Mouse (Mus musculus) heart, embryonic 13.5 days (tissue): ENCODE measurements around the gene Ebpl. TPM values are rescaled to one million over a fixed set of nuclear protein-coding genes. Genes with fewer than 3 reads are reported as not detected.

Experiments
- ATAC-seq: fragments of 200-750 bp; cut with Nextera tagmentation; 2 replicates; pipeline ENCODE4 v1.8.0; 2017; ENCODE audit warnings: moderate TSS enrichment; ENCODE audit not compliant: insufficient number of reproducible peaks, low FRiP score, low TSS enrichment; ENCODE audit errors: extremely low read depth
- H3K27ac ChIP-seq: fragments of 300-500 bp; sonication (generic); replicated peaks from 2 replicates; pipeline ENCODE4 v1.5.1; 2015; ENCODE audit warnings: moderate library complexity, mild to moderate bottlenecking, inconsistent platforms
- H3K27me3 ChIP-seq: fragments of 300-500 bp; sonication (generic); replicated peaks from 2 replicates; pipeline ENCODE4 v1.6.1; 2015; ENCODE audit warnings: mild to moderate bottlenecking, inconsistent platforms
- H3K36me3 ChIP-seq: fragments of 300-500 bp; sonication (generic); 2 replicates; pipeline ENCODE4 v1.6.1; 2015; ENCODE audit warnings: mild to moderate bottlenecking, inconsistent platforms
- H3K4me1 ChIP-seq: fragments of 300-500 bp; sonication (generic); 2 replicates; pipeline ENCODE4 v1.6.1; 2015; ENCODE audit warnings: inconsistent platforms
- H3K4me2 ChIP-seq: fragments of 300-500 bp; sonication (generic); 2 replicates; pipeline ENCODE4 v1.6.1; 2015; ENCODE audit warnings: inconsistent platforms, mild to moderate bottlenecking, moderate library complexity
- H3K4me3 ChIP-seq: fragments of 300-500 bp; sonication (generic); 2 replicates; pipeline ENCODE4 v1.5.1; 2015; ENCODE audit warnings: moderate library complexity, mild to moderate bottlenecking, inconsistent platforms
- H3K9ac ChIP-seq: fragments of 300-500 bp; sonication (generic); 2 replicates; pipeline ENCODE4 v1.6.1; 2015; ENCODE audit warnings: inconsistent platforms, mild to moderate bottlenecking, moderate library complexity
- H3K9me3 ChIP-seq: fragments of 300-500 bp; sonication (generic); 2 replicates; pipeline ENCODE4 v1.6.1; 2016; ENCODE audit warnings: inconsistent platforms
- WGBS: fragments of 180-500 bp; shearing (Covaris S2); methylation state at CpG from one replicate; pipeline ENCODE4 v1.1.7; 2015; ENCODE audit warnings: mixed read lengths; 5-methylcytosine and 5-hydroxymethylcytosine counted together
- polyA plus RNA-seq: library from polyadenylated mRNA; unstranded; fragments of >200 nt; fragmentation: Nextera tagmentation; extraction: Ambion mirVana; gene quantifications from 2 replicates; pipeline ENCODE4 v1.2.1, GENCODE M21; 2015

The Ebpl gene
- polyA plus RNA-seq, 1 experiment from 2014 or later, result 4.7 TPM

GRCm38 (mm10) chr14:61360981-61361511, 807 bp upstream of the Ebpl start:
- Histone ChIP-seq H3K4me2 (peak overlapping the region; percentile 66), H3K4me1 (peaks cover 12% of the 10 kb centered on the region), H3K9ac (peak overlapping the region; percentile 86), H3K36me3 (peaks cover 7% of the 10 kb centered on the region), H3K9me3 (no peaks in the 10 kb centered on the region), H3K27me3 (no peaks in the 10 kb centered on the region), H3K4me3 (peak overlapping the region; percentile 74), H3K27ac (peak overlapping the region; percentile 76; the same call in 1 of the 2 replicates)
- 46% methylated on average over 3 of the region's 3 CpGs for WGBS
- no peak for ATAC-seq

- Histone ChIP-seq H3K9ac (no peak overlapping the region), H3K4me1 (peaks cover 6% of the 10 kb centered on the region; the same call in 1 of the 2 replicates), H3K27me3 (no peaks in the 10 kb centered on the region), H3K27ac (no peak overlapping the region), H3K4me3 (no peak overlapping the region), H3K4me2 (no peak overlapping the region), H3K9me3 (no peaks in the 10 kb centered on the region), H3K36me3 (peaks cover 3% of the 10 kb centered on the region; the same call in 1 of the 2 replicates)
- 55% methylated on average over 10 of the region's 10 CpGs for WGBS
- no peak for ATAC-seq
Measured at GRCm38 (mm10) chr14:61354251-61355235, 5.7 kb downstream of the Ebpl start.

- no peaks in the 10 kb centered on the region for H3K9me3 ChIP-seq
- H3K27ac ChIP-seq, result no peak overlapping the region
- 51% methylated on average over 6 of the region's 6 CpGs for WGBS
- no peak overlapping the region for H3K4me2 ChIP-seq
- no peak for ATAC-seq
- peaks cover 3% of the 10 kb centered on the region; the same call in 1 of the 2 replicates for H3K36me3 ChIP-seq
- no peak overlapping the region for H3K9ac ChIP-seq
- H3K4me3 ChIP-seq, result no peak overlapping the region
- H3K4me1 ChIP-seq, result peaks cover 3% of the 10 kb centered on the region; the same call in 1 of the 2 replicates
- no peaks in the 10 kb centered on the region for H3K27me3 ChIP-seq
Measured at GRCm38 (mm10) chr14:61350808-61351207, 9.4 kb downstream of the Ebpl start.

GRCm38 (mm10) chr14:61349876-61350275, 10.4 kb downstream of the Ebpl start:
- no peaks in the 10 kb centered on the region for H3K9me3 ChIP-seq
- H3K27me3 ChIP-seq, result no peaks in the 10 kb centered on the region
- no peak overlapping the region for H3K4me2 ChIP-seq
- no peak for ATAC-seq
- no peak overlapping the region for H3K27ac ChIP-seq
- 80% methylated on average over 4 of the region's 4 CpGs for WGBS
- H3K4me1 ChIP-seq, result peaks cover 3% of the 10 kb centered on the region; the same call in 1 of the 2 replicates
- no peak overlapping the region for H3K4me3 ChIP-seq
- H3K36me3 ChIP-seq, result peaks cover 3% of the 10 kb centered on the region; the same call in 1 of the 2 replicates
- H3K9ac ChIP-seq, result no peak overlapping the region

- Histone ChIP-seq H3K27me3 (no peaks in the 10 kb centered on the region), H3K27ac (no peak overlapping the region), H3K4me3 (no peak overlapping the region), H3K36me3 (no peaks in the 10 kb centered on the region), H3K9me3 (no peaks in the 10 kb centered on the region), H3K4me2 (no peak overlapping the region), H3K9ac (no peak overlapping the region), H3K4me1 (no peaks in the 10 kb centered on the region; the same call in 1 of the 2 replicates)
- 80% methylated on average over 10 of the region's 10 CpGs for WGBS
- ATAC-seq, result no peak
Measured at GRCm38 (mm10) chr14:61346827-61347698, 13.2 kb downstream of the Ebpl start.

- H3K27ac ChIP-seq, result no peak overlapping the region
- H3K27me3 ChIP-seq, result no peaks in the 10 kb centered on the region
- peaks cover 2% of the 10 kb centered on the region; the same call in 1 of the 2 replicates for H3K4me1 ChIP-seq
- no peaks in the 10 kb centered on the region for H3K9me3 ChIP-seq
- no peaks in the 10 kb centered on the region for H3K36me3 ChIP-seq
- no peak for ATAC-seq
- no peak overlapping the region for H3K4me2 ChIP-seq
- H3K9ac ChIP-seq, result no peak overlapping the region
- 71% methylated on average over 5 of the region's 5 CpGs for WGBS
- no peak overlapping the region for H3K4me3 ChIP-seq
Measured at GRCm38 (mm10) chr14:61344590-61344989, 15.6 kb downstream of the Ebpl start.

- no peak overlapping the region for H3K4me2 ChIP-seq
- H3K4me1 ChIP-seq, result 0 out of 2 replicates have a peak, but pooled peaks cover 2% of the 10 kb centered on the region
- no peak for ATAC-seq
- H3K4me3 ChIP-seq, result no peak overlapping the region
- no peaks in the 10 kb centered on the region for H3K27me3 ChIP-seq
- no peak overlapping the region for H3K9ac ChIP-seq
- H3K36me3 ChIP-seq, result no peaks in the 10 kb centered on the region
- no peaks in the 10 kb centered on the region for H3K9me3 ChIP-seq
- 74% methylated on average over 4 of the region's 4 CpGs for WGBS
- no peak overlapping the region for H3K27ac ChIP-seq
Measured at GRCm38 (mm10) chr14:61339381-61339780, 20.9 kb downstream of the Ebpl start.

- no peaks in the 10 kb centered on the region for H3K27me3 ChIP-seq
- peak overlapping the region; percentile 33 for H3K4me3 ChIP-seq
- H3K9ac ChIP-seq, result peak overlapping the region; percentile 76
- WGBS, result 14% methylated on average over 13 of the region's 13 CpGs
- no peaks in the 10 kb centered on the region for H3K36me3 ChIP-seq
- H3K4me2 ChIP-seq, result peak overlapping the region; percentile 66
- H3K4me1 ChIP-seq, result peaks cover 25% of the 10 kb centered on the region
- H3K27ac ChIP-seq, result peak overlapping the region; percentile 58; the same call in 1 of the 2 replicates
- ATAC-seq, result peak; percentile 52; the same call in 1 of the 2 replicates
- H3K9me3 ChIP-seq, result no peaks in the 10 kb centered on the region
Measured at GRCm38 (mm10) chr14:61330996-61331561, 29.2 kb downstream of the Ebpl start.

- peaks cover 25% of the 10 kb centered on the region for H3K4me1 ChIP-seq
- H3K27me3 ChIP-seq, result no peaks in the 10 kb centered on the region
- no peak overlapping the region for H3K4me3 ChIP-seq
- H3K9me3 ChIP-seq, result no peaks in the 10 kb centered on the region
- no peaks in the 10 kb centered on the region for H3K36me3 ChIP-seq
- peak overlapping the region; percentile 58; the same call in 1 of the 2 replicates for H3K27ac ChIP-seq
- H3K4me2 ChIP-seq, result peak overlapping the region; percentile 66
- H3K9ac ChIP-seq, result peak overlapping the region; percentile 76
- no peak for ATAC-seq
- 67% methylated on average over 11 of the region's 11 CpGs for WGBS
Measured at GRCm38 (mm10) chr14:61330591-61330990, 29.6 kb downstream of the Ebpl start.

GRCm38 (mm10) chr14:61327618-61328450, 32.4 kb downstream of the Ebpl start:
- no peaks in the 10 kb centered on the region for H3K36me3 ChIP-seq
- H3K4me3 ChIP-seq, result peak overlapping the region; percentile 38
- no peaks in the 10 kb centered on the region for H3K27me3 ChIP-seq
- no peak overlapping the region; the same call in 1 of the 2 replicates for H3K27ac ChIP-seq
- H3K9me3 ChIP-seq, result peaks cover 4% of the 10 kb centered on the region; the same call in 1 of the 2 replicates
- peak overlapping the region; percentile 64 for H3K9ac ChIP-seq
- peak overlapping the region; percentile 67 for H3K4me2 ChIP-seq
- 31% methylated on average over 19 of the region's 19 CpGs for WGBS
- peaks cover 25% of the 10 kb centered on the region for H3K4me1 ChIP-seq
- ATAC-seq, result no peak
